Mouse (Mus musculus) ES-E14 (cell line): ENCODE data around the gene Ppil4.

ENCODE experiments used
- CHD2 ChIP-seq: IDR thresholded peaks from 2 replicates; pipeline ENCODE4 v1.6.1; 2014; ENCODE audit warnings: mild to moderate bottlenecking, low read depth, low read length, inconsistent platforms
- HCFC1 ChIP-seq: IDR thresholded peaks from 2 replicates; pipeline ENCODE4 v1.6.1; 2012; ENCODE audit warnings: low read length, inconsistent platforms, borderline replicate concordance; ENCODE audit not compliant: insufficient read depth
- ZC3H11A ChIP-seq: IDR thresholded peaks from 2 replicates; pipeline ENCODE4 v1.6.1; 2012; ENCODE audit warnings: low read depth, mild to moderate bottlenecking, inconsistent platforms, low read length, borderline replicate concordance
- ZNF384 ChIP-seq: IDR thresholded peaks from 2 replicates; pipeline ENCODE4 v1.6.1; 2012; ENCODE audit warnings: low read depth, low read length, inconsistent platforms

- TF ChIP-seq CHD2: no peak
- no peak for TF ChIP-seq ZNF384
- TF ChIP-seq ZC3H11A: no peak
- TF ChIP-seq HCFC1: no peak
Measured at GRCm38 (mm10) chr10:7871381-7872020, 78.8 kb downstream of the Ppil4 start.
